Mouse (Mus musculus): Measurements from ENCODE around the gene Dcps. TPM values are rescaled to one million over a fixed set of nuclear protein-coding genes. Genes with fewer than 3 reads are reported as not detected.

Dcps gene
- polyA plus RNA-seq, 1 experiment from 2014 or later, result 61.5 TPM

DNA sequence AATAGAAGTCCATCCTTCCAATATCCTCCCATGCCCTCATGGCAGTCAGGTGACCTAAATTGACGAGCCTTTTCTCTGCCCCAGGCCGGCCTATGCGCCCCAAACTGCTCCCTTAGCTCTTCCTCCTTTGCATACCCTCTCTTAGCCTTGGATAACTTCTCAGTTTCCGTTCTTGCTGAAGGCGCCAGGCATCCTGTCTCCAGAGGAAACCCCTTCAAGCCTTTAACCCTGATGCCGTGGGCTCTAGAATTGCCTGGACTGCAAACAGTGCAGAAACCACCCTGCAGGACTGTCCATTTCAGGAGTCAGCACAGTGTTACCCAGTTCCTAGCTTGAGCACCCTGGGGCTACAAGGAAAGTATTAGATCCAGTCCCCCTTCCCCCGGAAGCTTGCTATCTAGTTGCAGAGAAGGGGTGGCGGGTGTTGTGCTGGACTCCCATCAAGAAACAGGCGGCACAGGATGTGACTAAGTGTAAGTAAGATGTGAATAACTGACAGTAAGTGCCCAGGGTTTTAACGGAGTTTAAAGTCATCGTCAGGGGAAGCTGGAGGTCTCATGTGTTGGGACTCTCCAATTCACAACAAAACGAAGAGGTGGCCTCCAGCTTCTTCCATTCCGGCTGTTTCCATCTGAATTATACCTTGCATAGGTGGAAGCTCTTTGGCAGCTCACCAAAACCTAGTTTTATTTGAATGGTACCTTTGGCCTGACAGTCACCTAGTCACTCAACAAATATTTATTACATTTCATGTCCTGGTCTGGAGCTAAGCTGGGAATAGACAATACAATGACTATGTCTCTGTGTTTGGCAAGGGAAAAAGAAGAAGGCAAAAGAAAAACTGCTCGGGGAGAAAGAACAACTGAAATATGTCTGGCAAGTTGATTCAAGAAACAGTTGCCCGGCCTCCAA is 58.2 kb downstream of the Dcps start:
- H3K27me3 ChIP-seq (replicated peaks), result no peaks in the 10 kb centered on the region
- peaks cover 48% of the 10 kb centered on the region for H3K4me1 ChIP-seq (replicated peaks)
- peak overlapping the region; percentile 91 for H3K27ac ChIP-seq (ENCODE audit: poor library complexity, severe bottlenecking)
- ATAC-seq (ENCODE audit: insufficient number of reproducible peaks, low FRiP score), result peak; percentile 31; the same call in 1 of the 2 replicates
- peak overlapping the region; percentile 89 for H3K9ac ChIP-seq
- H3K4me2 ChIP-seq, result peak overlapping the region; percentile 95
- H3K4me3 ChIP-seq, result peak overlapping the region; percentile 79
- whole genome bisulfite sequencing, result 18% methylated on average over 15 of the region's 15 CpGs
- peaks cover 11% of the 10 kb centered on the region for H3K36me3 ChIP-seq
- H3K9me3 ChIP-seq (replicated peaks), result no peaks in the 10 kb centered on the region

DNA sequence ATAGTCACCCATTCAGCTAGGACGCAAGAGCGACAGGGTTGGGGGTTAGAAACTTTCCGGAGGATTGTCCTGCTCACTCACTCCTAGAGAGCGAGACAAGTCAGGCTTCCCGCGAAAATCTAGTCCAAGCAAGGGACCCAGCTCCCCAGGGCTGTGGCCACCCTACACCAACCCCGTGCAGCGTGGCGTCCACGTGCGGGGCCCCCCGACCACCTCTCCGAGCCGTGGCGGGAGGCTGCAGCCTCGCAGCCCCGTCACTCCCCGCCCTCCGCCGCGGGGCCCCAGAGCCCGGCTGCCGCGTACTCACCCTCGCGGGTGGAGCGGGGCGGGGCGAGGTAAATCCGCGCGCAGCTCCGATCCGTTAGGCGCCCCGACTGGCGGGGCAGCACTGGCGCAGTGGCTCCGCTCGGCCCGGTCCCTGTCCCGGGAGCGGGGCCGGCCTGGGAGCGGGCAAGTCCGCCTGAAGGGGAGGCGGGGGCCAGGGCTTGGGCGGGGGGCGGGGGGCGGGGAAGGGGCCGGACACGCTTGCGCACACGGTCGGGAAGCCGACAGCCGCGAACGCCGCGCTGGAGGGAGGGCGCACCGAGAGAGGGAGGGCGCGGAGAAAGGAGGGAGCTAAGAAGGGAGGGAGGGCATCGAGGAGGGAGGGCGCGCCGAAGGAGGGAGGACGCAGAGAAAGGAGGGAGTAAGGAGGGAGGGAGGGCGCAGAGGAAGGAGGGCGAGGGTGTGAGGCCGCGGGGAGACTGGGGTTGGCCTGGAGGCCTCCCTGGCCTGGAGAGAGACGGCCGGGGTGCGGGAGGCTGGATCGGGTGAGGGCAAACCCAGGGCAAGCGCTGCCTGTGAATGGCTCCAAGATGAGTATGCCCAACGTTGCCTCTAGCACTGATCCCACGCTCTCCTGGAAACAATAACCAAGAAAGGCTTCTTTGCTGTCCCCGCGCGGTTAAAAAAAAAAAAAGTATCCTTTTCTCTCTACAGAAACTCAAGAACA is 59.2 kb downstream of the Dcps start:
- peak overlapping the region; percentile 89 for H3K9ac ChIP-seq
- peak overlapping the region; percentile 79 for H3K4me3 ChIP-seq
- no peaks in the 10 kb centered on the region for H3K27me3 ChIP-seq (replicated peaks)
- 2% methylated on average over 79 of the region's 84 CpGs for WGBS
- peaks cover 47% of the 10 kb centered on the region for H3K4me1 ChIP-seq (replicated peaks)
- no peaks in the 10 kb centered on the region for H3K9me3 ChIP-seq (replicated peaks)
- H3K4me2 ChIP-seq, result peak overlapping the region; percentile 95
- ATAC-seq (ENCODE audit: insufficient number of reproducible peaks, low FRiP score), result peak; percentile 88
- H3K27ac ChIP-seq (ENCODE audit: poor library complexity, severe bottlenecking), result peak overlapping the region; percentile 91
- peaks cover 11% of the 10 kb centered on the region for H3K36me3 ChIP-seq

DNA sequence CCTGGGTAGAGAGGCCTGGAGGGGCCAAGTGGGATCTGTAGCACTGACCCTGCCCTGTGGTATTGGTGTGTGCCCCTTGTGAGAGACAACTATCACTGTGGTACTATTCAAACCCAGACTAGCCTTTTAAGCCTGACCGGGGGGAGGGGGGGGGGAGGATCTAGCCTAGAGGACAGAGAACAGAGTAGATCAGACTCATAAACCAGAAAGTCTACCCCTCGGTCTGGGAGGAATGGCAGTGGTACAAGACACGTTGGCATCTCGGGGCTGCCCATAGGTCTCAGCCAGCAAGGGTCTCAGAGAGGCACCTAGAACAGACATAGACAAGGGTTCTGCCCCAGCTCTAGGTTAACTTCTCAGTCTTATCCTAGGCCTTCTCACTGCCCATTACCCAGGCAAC is 60.1 kb downstream of the Dcps start:
- Histone ChIP-seq H3K4me1 (replicated peaks) (peaks cover 50% of the 10 kb centered on the region), H3K27ac (ENCODE audit: poor library complexity, severe bottlenecking) (no peak overlapping the region), H3K4me3 (peak overlapping the region; percentile 79), H3K36me3 (peaks cover 7% of the 10 kb centered on the region; the same call in 1 of the 2 replicates), H3K9me3 (replicated peaks) (no peaks in the 10 kb centered on the region), H3K9ac (peak overlapping the region; percentile 89), H3K4me2 (peak overlapping the region; percentile 95), H3K27me3 (replicated peaks) (no peaks in the 10 kb centered on the region)
- 35% methylated on average over 4 of the region's 4 CpGs for WGBS
- ATAC-seq (ENCODE audit: insufficient number of reproducible peaks, low FRiP score), result no peak

DNA sequence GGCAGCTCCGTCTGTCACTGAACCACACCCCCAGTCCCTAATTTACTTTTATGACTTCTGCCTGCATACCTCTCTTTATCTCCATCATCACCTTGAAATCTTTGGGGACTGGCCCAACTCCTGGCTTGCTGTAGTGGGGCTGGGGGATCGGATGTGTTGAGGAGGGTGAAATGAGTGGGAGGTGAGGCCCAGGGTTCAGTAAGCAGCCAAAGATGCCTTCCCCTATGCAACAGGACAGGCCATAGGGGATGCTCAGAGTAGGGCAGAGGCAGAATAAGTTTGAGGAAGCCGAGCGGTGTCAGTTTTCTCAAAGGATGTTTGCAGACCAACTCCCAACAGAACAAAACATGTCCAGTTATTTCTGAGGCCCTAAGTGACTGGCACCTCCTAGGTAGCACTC is 60.6 kb downstream of the Dcps start:
- peak overlapping the region; percentile 95 for H3K4me2 ChIP-seq
- no peaks in the 10 kb centered on the region for H3K27me3 ChIP-seq (replicated peaks)
- no peaks in the 10 kb centered on the region for H3K9me3 ChIP-seq (replicated peaks)
- H3K9ac ChIP-seq, result peak overlapping the region; percentile 89; the same call in 1 of the 2 replicates
- no peak for ATAC-seq (ENCODE audit: insufficient number of reproducible peaks, low FRiP score)
- H3K4me3 ChIP-seq, result peak overlapping the region; percentile 79
- no peak overlapping the region for H3K27ac ChIP-seq (ENCODE audit: poor library complexity, severe bottlenecking)
- H3K4me1 ChIP-seq (replicated peaks), result peaks cover 55% of the 10 kb centered on the region
- WGBS, result 63% methylated on average over 3 of the region's 4 CpGs
- H3K36me3 ChIP-seq, result peaks cover 4% of the 10 kb centered on the region; the same call in 1 of the 2 replicates

DNA sequence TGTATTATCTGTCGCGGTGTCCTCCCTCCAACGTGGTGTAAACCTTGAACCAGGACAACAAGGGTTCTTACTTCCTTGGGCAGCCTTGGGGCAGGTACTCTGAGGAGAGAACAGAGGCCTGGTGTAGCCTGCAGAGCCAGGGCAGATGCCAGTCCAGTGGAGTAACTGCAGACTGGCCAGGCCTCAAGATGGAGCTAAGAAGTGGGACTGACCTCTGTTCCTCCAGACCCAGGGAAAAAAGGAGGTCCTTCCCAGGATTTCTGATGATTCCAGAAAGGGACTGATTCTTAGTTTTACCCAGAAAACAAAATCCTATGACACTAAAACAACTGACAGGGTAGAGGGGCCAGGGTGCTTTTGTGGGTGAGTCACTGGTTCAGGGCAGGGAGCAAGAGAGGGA is 61.6 kb downstream of the Dcps start:
- H3K4me3 ChIP-seq, result no peak overlapping the region
- 82% methylated on average over 3 of the region's 3 CpGs for WGBS
- peak overlapping the region; percentile 95; the same call in 1 of the 2 replicates for H3K4me2 ChIP-seq
- H3K9ac ChIP-seq, result no peak overlapping the region
- H3K27me3 ChIP-seq (replicated peaks), result no peaks in the 10 kb centered on the region
- H3K4me1 ChIP-seq (replicated peaks), result peaks cover 65% of the 10 kb centered on the region
- H3K9me3 ChIP-seq (replicated peaks), result no peaks in the 10 kb centered on the region
- no peak overlapping the region for H3K27ac ChIP-seq (ENCODE audit: poor library complexity, severe bottlenecking)
- ATAC-seq (ENCODE audit: insufficient number of reproducible peaks, low FRiP score), result no peak
- no peaks in the 10 kb centered on the region for H3K36me3 ChIP-seq

DNA sequence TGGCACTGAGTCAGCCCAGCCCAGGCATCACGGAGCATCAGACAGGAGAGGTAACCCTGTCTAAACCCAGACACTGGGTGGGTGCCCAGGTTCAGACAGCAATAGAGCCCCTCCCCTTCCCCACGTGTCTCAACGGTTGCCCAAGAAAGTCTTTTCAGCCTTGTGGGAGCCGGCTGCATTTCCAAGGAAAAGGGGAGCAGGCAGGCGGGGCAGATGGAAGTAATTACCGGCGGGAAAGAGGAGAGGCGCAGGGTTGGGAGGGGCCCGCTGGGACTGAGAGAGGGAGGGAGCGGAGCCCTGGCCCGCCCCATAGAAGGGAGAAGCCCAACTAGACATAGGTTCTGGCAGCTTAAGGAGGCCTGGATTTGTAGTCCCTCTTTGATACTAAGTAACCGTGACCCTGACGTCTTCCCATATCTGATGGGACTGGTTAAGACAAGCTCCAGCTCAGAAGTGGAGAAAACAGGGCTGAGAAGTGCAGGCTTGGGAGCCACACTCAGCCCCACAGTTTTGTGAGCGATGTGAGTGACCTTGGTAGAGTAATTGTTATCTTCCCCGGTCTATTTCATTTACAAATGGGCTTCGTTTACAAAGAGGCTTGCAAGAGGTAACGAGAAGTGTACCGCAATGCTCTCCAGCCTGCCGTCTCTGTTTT is 63.8 kb downstream of the Dcps start:
- Histone ChIP-seq H3K27ac (ENCODE audit: poor library complexity, severe bottlenecking) (no peak overlapping the region), H3K9me3 (replicated peaks) (no peaks in the 10 kb centered on the region), H3K4me1 (replicated peaks) (peaks cover 67% of the 10 kb centered on the region), H3K36me3 (no peaks in the 10 kb centered on the region), H3K27me3 (replicated peaks) (no peaks in the 10 kb centered on the region), H3K9ac (peak overlapping the region; percentile 4; the same call in 1 of the 2 replicates), H3K4me2 (peak overlapping the region; percentile 32; the same call in 1 of the 2 replicates), H3K4me3 (peak overlapping the region; percentile 2; the same call in 1 of the 2 replicates)
- 39% methylated on average over 19 of the region's 19 CpGs for WGBS
- no peak for ATAC-seq (ENCODE audit: insufficient number of reproducible peaks, low FRiP score)

DNA sequence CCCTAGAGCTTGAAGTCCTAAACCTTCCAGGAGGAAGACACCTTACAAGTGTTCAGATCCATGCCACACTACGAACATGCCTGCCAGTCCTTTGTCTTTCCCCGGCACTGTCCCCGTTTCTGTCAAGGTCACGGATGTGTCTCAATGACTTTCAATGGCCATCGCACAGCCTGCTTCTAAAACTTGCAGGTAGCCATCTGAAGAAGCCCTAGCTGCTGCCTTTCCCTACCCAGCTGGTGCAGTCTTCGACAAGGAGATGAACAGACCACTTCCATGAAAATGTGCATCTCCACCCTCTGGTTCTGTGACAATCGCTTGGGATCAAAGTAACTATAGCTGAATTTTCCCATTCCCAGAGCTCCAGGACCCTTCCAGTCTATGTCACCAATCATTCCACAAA is 64.4 kb downstream of the Dcps start:
- Histone ChIP-seq H3K4me1 (replicated peaks) (peaks cover 69% of the 10 kb centered on the region), H3K4me2 (no peak overlapping the region)
- 70% methylated on average over 7 of the region's 7 CpGs for WGBS

DNA sequence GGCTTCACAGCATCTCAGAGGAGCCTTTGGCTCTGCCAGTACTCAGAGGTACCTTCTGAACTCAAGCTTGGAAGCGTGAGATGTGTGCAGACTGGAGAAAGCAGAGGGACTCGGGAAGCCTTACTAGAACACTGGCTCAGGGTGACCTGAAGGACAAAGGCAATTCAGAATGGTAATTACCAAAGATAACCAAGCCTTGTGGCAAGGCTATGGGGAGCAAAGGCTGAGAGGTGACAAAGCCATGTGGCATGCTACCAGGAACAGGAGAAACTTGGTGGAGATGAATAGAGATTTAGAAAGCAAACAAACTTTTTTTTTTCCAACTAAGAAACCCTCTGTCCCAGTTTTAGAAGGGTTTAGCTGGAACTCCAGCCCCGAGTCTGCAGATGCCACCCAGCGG is 65.3 kb downstream of the Dcps start:
- H3K27ac ChIP-seq (ENCODE audit: poor library complexity, severe bottlenecking), result no peak overlapping the region

More for the DNA sequence above, 64.4 kb downstream of the Dcps start:
- Histone ChIP-seq H3K4me3 (no peak overlapping the region), H3K27ac (ENCODE audit: poor library complexity, severe bottlenecking) (no peak overlapping the region), H3K36me3 (no peaks in the 10 kb centered on the region), H3K9ac (no peak overlapping the region), H3K9me3 (replicated peaks) (no peaks in the 10 kb centered on the region), H3K27me3 (replicated peaks) (no peaks in the 10 kb centered on the region)
- no peak for ATAC-seq (ENCODE audit: insufficient number of reproducible peaks, low FRiP score)

DNA sequence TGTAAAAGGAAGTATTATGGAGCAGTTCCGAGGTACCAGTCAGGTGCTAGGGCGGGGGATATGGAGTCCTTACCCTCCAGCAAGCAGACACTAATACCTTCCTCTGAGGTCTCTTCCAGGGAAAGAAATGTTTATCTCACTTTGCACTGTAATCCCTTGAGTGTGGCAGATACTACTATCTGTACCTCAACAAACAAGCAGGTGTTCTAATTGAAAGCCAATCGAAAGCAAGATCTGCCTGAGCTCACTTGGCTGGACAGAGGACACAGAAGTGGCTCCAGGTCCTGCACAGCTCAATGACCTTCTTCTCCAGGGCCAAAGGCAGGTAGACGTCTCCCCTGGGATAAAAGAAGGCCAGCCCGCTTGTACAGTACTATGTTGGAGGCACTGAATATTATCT is 65.8 kb downstream of the Dcps start:
- no peak overlapping the region for H3K27ac ChIP-seq (ENCODE audit: poor library complexity, severe bottlenecking)
- no peak for ATAC-seq (ENCODE audit: insufficient number of reproducible peaks, low FRiP score)
- no peaks in the 10 kb centered on the region for H3K9me3 ChIP-seq (replicated peaks)

More for the DNA sequence above, 65.3 kb downstream of the Dcps start:
- Histone ChIP-seq H3K36me3 (no peaks in the 10 kb centered on the region), H3K4me3 (no peak overlapping the region), H3K27me3 (replicated peaks) (no peaks in the 10 kb centered on the region), H3K4me1 (replicated peaks) (peaks cover 70% of the 10 kb centered on the region), H3K4me2 (no peak overlapping the region), H3K9me3 (replicated peaks) (no peaks in the 10 kb centered on the region), H3K9ac (no peak overlapping the region)
- 60% methylated on average over 4 of the region's 4 CpGs for WGBS
- no peak for ATAC-seq (ENCODE audit: insufficient number of reproducible peaks, low FRiP score)

DNA sequence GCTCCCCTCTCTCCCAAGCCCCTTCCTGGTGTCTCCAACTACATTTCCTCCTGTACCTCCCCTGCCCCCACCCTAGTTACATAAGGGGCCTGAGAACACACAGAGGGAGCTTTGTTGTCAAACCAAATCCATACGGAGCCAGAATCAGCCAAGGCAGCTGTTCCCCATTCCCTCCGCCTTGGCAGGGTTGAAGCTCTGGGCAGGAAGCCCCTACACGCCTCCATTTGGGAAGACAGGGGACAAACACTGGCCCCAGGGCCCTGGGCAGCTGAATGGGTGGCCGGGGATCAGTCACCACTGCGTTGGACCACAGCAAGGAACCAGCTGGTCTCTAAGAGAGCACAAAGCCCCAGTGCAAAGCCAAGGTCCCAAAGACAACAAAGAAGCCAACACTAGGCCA is 66.9 kb downstream of the Dcps start:
- Histone ChIP-seq H3K4me2 (no peak overlapping the region), H3K4me1 (replicated peaks) (peaks cover 67% of the 10 kb centered on the region), H3K36me3 (no peaks in the 10 kb centered on the region), H3K27me3 (replicated peaks) (no peaks in the 10 kb centered on the region), H3K27ac (ENCODE audit: poor library complexity, severe bottlenecking) (no peak overlapping the region), H3K9ac (no peak overlapping the region), H3K4me3 (no peak overlapping the region), H3K9me3 (replicated peaks) (no peaks in the 10 kb centered on the region)
- 47% methylated on average over 5 of the region's 5 CpGs for WGBS
- ATAC-seq (ENCODE audit: insufficient number of reproducible peaks, low FRiP score), result no peak

More for the DNA sequence above, 65.8 kb downstream of the Dcps start:
- H3K4me3 ChIP-seq, result no peak overlapping the region
- H3K4me1 ChIP-seq (replicated peaks), result peaks cover 70% of the 10 kb centered on the region
- H3K9ac ChIP-seq, result no peak overlapping the region
- no peak overlapping the region for H3K4me2 ChIP-seq
- no peaks in the 10 kb centered on the region for H3K36me3 ChIP-seq
- WGBS, result 80% methylated on average over 5 of the region's 5 CpGs
- no peaks in the 10 kb centered on the region for H3K27me3 ChIP-seq (replicated peaks)

Data from heart, embryonic 12.5 days (tissue).